In the genomic region with DNA sequence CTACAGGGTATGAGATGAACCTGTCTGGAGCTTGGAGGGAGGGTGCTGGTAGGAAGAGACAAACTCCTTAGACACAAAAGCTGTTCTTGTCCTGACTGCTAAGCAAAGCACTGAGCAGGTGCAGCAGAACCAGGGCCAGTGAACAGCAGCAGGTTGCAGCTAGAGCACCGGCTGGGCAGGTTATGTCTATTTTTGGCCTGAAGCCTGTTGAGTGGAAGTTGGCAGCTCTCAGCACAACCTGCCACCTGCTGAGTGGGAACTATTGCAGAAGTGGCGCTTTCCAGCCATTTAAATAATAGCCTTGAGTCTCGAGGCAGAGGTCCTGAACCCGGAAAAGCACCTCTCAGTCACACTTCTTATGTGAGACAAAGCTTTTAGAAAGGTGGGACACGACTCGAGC, we compare ENCODE assay signal across 15 mouse cellular contexts.
DNase-seq lines count a peak whose midpoint lies in the region; ATAC-seq and TF ChIP-seq lines count a peak whose summit lies in the region.
"Had no signal": no experiment of that assay in that cellular context is flagged by ENCODE, and none has a peak within 500 bp of the region (broad histone marks: within the 10 kb centered on the region; RNA-seq: fewer than 3 reads in every experiment).

No protein-coding gene starts in this region.

- H3K9me3 ChIP-seq in forebrain, postnatal 0 days (ENCODE audit: low read length) = no peaks in the 10 kb centered on the region
- H3K9me3 ChIP-seq in forebrain, embryonic 16.5 days (ENCODE audit: control insufficient read depth, low read length) = no peaks in the 10 kb centered on the region
- H3K9me3 ChIP-seq: embryonic facial prominence, embryonic 15.5 days; forebrain, embryonic 12.5 days; midbrain, embryonic 12.5 days had no signal

- DNase-seq in forebrain, postnatal 0 days = peak; percentile 11
- peak; percentile 10 to 14 for DNase-seq in layer of hippocampus, postnatal 10 days (ENCODE audit: low spot score in 2 of 2)
- DNase-seq in layer of hippocampus, adult 9-10 months (ENCODE audit: low spot score) = no peak
- peak; percentile 5 for DNase-seq in ZHBTc4 (ENCODE audit: low read depth, low spot score)
- DNase-seq in cerebellum, adult 9-11 months = peak; percentile 50
- DNase-seq in thymus, adult 2 months = no peak
- DNase-seq: heart, adult 2 months; liver, embryonic 13.5 days had no signal

- H3K4me2 ChIP-seq in forebrain, postnatal 0 days (ENCODE audit: low read depth) = no peak overlapping the region
- H3K4me2 ChIP-seq in forebrain, embryonic 16.5 days (ENCODE audit: low read length) = no peak overlapping the region
- H3K4me2 ChIP-seq: embryonic facial prominence, embryonic 15.5 days; forebrain, embryonic 12.5 days; liver, embryonic 13.5 days; midbrain, embryonic 12.5 days had no signal

- no peaks in the 10 kb centered on the region for H3K27me3 ChIP-seq in forebrain, postnatal 0 days (ENCODE audit: insufficient read depth, low read length)
- H3K27me3 ChIP-seq in forebrain, embryonic 16.5 days (replicated peaks; ENCODE audit: control insufficient read depth, insufficient read depth, low read length) = no peaks in the 10 kb centered on the region
- no peaks in the 10 kb centered on the region for H3K27me3 ChIP-seq in thymus, adult 2 months (ENCODE audit: control insufficient read depth, insufficient read depth, low read length)
- H3K27me3 ChIP-seq: embryonic facial prominence, embryonic 15.5 days; forebrain, embryonic 12.5 days; liver, embryonic 13.5 days; midbrain, embryonic 12.5 days; Patski had no signal

- no peak overlapping the region for H3K4me3 ChIP-seq in forebrain, postnatal 0 days (ENCODE audit: low read depth, low read length)
- H3K4me3 ChIP-seq in forebrain, embryonic 16.5 days (replicated peaks; ENCODE audit: low read length) = no peak overlapping the region
- H3K4me3 ChIP-seq in thymus, adult 2 months (ENCODE audit: control insufficient read depth, insufficient read depth, low read length) = no peak overlapping the region
- H3K4me3 ChIP-seq: embryonic facial prominence, embryonic 15.5 days; forebrain, embryonic 12.5 days; heart, adult 2 months; liver, embryonic 13.5 days; midbrain, embryonic 12.5 days had no signal

- no peak for TF ChIP-seq CTCF in forebrain, postnatal 0 days (IDR thresholded peaks at IDR 0.05; ENCODE audit: low read depth)
- TF ChIP-seq CTCF in thymus, adult 2 months (IDR thresholded peaks at IDR 0.05; ENCODE audit: borderline replicate concordance, control insufficient read depth, extremely low read depth, insufficient read depth, low read length, poor library complexity) = no peak

- no peak for TF ChIP-seq POLR2A in thymus, adult 2 months (IDR thresholded peaks at IDR 0.05; ENCODE audit: control insufficient read depth, extremely low read depth, insufficient read depth, low read length, poor library complexity)

- H3K36me3 ChIP-seq in forebrain, postnatal 0 days (ENCODE audit: insufficient read depth) = no peaks in the 10 kb centered on the region
- H3K36me3 ChIP-seq in forebrain, embryonic 16.5 days (ENCODE audit: control insufficient read depth, insufficient read depth) = no peaks in the 10 kb centered on the region
- no peaks in the 10 kb centered on the region for H3K36me3 ChIP-seq in thymus, adult 2 months (ENCODE audit: control insufficient read depth, insufficient read depth, low read length)
- H3K36me3 ChIP-seq: embryonic facial prominence, embryonic 15.5 days; forebrain, embryonic 12.5 days; liver, embryonic 13.5 days; midbrain, embryonic 12.5 days had no signal

- ATAC-seq in forebrain, postnatal 0 days = no peak
- ATAC-seq in forebrain, embryonic 16.5 days = no peak
- no peak for ATAC-seq in frontal cortex, adult (ENCODE audit: low TSS enrichment)
- ATAC-seq: Patski had no signal

- no peaks in the 10 kb centered on the region for H3K4me1 ChIP-seq in forebrain, postnatal 0 days (ENCODE audit: insufficient read depth)
- no peaks in the 10 kb centered on the region for H3K4me1 ChIP-seq in forebrain, embryonic 16.5 days (replicated peaks; ENCODE audit: control insufficient read depth, insufficient read depth, low read length)
- no peaks in the 10 kb centered on the region for H3K4me1 ChIP-seq in thymus, adult 2 months (replicated peaks; ENCODE audit: control insufficient read depth, insufficient read depth, low read length)
- H3K4me1 ChIP-seq: embryonic facial prominence, embryonic 15.5 days; forebrain, embryonic 12.5 days; liver, embryonic 13.5 days; midbrain, embryonic 12.5 days had no signal

- no peak overlapping the region for H3K9ac ChIP-seq in forebrain, postnatal 0 days
- H3K9ac ChIP-seq in forebrain, embryonic 16.5 days (replicated peaks; ENCODE audit: low read depth, low read length) = no peak overlapping the region
- H3K9ac ChIP-seq: embryonic facial prominence, embryonic 15.5 days; forebrain, embryonic 12.5 days; liver, embryonic 13.5 days; midbrain, embryonic 12.5 days had no signal

- WGBS in forebrain, postnatal 0 days = 67% methylated on average over 6 of the region's 6 CpGs
- WGBS in forebrain, embryonic 16.5 days = 64% methylated on average over 6 of the region's 6 CpGs
- 49% methylated on average over 6 of the region's 6 CpGs for WGBS in thymus, adult 2 months

- H3K27ac ChIP-seq in forebrain, postnatal 0 days (ENCODE audit: low read depth, low read length) = no peak overlapping the region
- no peak overlapping the region for H3K27ac ChIP-seq in forebrain, embryonic 16.5 days (ENCODE audit: low read length)
- H3K27ac ChIP-seq in thymus, adult 2 months (ENCODE audit: control insufficient read depth, insufficient read depth, low read length) = no peak overlapping the region
- H3K27ac ChIP-seq: embryonic facial prominence, embryonic 15.5 days; forebrain, embryonic 12.5 days; heart, adult 2 months; liver, embryonic 13.5 days; macrophage; midbrain, embryonic 12.5 days had no signal

Comparison
In these comparisons a context has a peak if more than half of its experiments do, and no peak if none do; other contexts are left out.
1. DNase-seq: peak in forebrain, postnatal 0 days (single experiment), layer of hippocampus, postnatal 10 days (2 of 2), ZHBTc4 (single experiment) and cerebellum, adult 9-11 months (single experiment); none in layer of hippocampus, adult 9-10 months (single experiment) and thymus, adult 2 months (single experiment).